Mouse (Mus musculus) left cerebral cortex, adult 18-20 months (tissue): ENCODE data around the gene Abhd17b. TPM values are rescaled to one million over a fixed set of nuclear protein-coding genes. Genes with fewer than 3 reads are reported as not detected.
A peak's percentile ranks its signal among the peaks of the same experiment; 100 is the strongest.
"Not testable (repeated sequence)": the region's sequence is repeated elsewhere in the genome, so short reads cannot be mapped to it uniquely, and the experiment has no call there.

Source experiments
- DNase-seq, 2 experiments: peaks; one replicate each; pipeline ENCODE4 v3.0.0; 2021 to 2022; ENCODE audit warnings: low spot score in 2 of 2, mixed read lengths in 1 of 2
- total RNA-seq, 2 experiments: library from RNA; stranded (reverse); gene quantifications; 2 replicates each; pipeline ENCODE4 v1.2.3; 2021

Abhd17b gene
- total RNA-seq, 2 experiments from 2014 or later, result 36.8 to 40.6 TPM

GRCm38 (mm10) chr19:21651664-21652063 is 1.3 kb upstream of the Abhd17b start:
- DNase-seq, result no peak

DNA sequence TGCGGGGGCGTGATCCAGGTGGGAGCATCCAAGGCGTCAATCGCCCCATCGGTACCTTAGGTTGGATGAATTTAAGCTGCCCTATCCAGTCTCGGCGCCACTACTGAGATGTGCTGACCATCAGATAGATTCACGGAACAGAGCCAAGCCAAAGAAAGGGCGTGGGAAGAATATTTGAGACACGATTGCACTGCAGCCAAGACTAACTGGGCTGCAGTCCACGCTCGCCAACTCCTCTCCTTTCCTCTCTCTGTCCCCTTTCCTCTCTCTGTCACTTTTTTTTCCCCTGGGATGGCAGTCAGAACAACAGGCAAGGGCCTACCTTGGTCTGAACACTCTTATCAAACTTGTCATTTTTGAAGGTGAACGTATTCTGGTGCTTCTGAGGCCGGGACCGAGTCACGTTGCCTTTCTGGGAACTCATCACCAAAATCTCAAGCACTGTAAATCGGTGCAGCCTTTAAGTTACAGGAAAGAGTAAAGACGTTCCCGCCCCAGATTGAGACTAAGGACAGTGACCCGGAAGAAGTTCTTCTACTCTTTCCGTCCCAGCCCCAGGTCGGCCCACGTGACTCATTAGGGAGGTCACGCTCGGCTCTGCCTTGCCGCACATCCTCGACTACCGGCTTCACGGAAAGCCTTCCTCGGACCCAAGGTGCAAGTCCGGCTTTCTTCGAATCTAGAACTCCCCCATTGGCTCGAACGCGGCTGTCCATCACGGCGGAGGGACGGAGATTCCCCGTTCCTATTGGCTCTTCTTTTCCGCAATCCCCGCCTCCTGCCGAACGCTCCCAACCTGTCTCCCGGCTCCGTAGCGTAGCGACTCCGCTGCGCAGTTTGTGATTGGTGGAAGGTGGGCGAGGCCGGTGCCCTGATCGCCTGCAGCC is 457 bp upstream of the Abhd17b start, which contains the start of gene 1110059E24Rik:
1110059E24Rik (minus strand) TSS at position 692 of the 887 bp plus-strand sequence.
- DNase-seq, result peak; percentile 90 to 96

- no peak for DNase-seq
Observed at GRCm38 (mm10) chr19:21654788-21655187, 1.8 kb downstream of the Abhd17b start.

DNA sequence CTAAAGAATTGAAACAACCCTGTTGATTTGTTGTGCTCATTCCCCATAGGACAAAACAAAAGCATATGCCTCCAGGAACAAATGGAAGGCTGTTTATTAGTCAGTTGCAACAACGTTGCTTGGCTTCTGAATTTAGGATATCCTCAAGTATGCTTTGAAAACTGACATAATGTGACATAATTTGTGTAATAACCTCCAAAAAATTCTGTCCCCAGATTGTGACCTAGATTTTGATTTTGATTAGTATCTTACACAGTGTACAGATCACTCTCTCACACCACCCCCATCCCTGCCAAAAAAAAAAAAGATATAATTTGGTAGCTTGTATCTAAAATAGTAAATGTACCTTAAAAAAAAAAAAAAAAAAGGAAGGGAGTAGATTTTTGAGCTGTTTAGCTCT is 7.7 kb downstream of the Abhd17b start:
- no peak for DNase-seq

- no peak for DNase-seq
Observed at GRCm38 (mm10) chr19:21663756-21664456, 10.9 kb downstream of the Abhd17b start.

DNA sequence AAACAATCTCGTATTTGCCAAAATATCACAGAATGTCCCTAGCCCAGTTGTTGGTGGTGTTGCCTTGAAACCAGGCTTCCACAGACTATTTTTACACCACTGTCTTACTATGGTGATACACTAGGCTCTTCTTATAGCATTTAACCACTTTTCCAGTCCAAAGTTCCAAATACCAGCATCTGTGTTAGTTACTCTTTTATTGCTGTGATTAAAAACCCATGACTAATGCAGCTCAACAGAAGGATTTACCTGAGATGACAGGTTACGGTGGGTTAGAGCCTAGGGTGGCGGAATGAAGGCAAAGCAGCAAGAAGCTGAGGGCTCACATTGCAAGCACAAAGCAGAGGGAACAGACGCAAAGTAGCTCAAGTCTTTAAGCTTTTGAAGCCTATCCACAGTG is 16.7 kb downstream of the Abhd17b start:
- DNase-seq, result no peak

DNA sequence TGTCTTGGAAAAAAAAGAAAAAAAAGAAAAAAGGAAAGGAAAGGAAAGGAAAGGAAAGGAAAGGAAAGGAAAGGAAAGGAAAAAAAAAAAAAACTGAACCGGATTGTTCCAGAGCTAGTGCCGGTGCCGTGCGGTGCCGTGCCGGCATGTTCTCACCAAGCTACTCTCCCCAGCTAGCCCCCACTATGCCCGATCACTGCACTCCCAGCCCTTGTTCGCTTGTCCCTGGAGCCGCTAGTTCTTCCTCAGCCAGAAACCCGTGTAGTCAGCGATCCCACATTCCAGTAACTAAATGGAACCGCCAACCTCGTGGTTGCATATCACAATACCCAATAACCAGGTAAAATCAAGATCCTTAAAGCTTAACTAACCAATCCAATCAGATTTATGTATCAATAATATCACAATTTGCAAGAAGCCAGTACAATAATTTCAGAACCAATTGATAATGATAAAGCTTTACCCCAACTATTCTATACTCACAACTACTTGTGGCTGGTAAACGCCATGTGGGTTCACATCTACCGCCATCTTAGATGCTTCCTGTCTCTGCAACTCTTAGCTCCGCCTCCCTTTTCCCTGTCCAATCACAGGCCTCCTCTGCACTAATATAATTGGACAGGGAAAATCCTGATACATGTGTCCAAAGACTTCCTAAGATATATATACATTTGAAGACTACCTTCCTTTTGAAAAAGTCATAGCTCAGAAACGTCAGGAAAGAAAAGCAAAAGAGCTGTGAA is 21.5 kb downstream of the Abhd17b start:
- DNase-seq, result no peak

DNA sequence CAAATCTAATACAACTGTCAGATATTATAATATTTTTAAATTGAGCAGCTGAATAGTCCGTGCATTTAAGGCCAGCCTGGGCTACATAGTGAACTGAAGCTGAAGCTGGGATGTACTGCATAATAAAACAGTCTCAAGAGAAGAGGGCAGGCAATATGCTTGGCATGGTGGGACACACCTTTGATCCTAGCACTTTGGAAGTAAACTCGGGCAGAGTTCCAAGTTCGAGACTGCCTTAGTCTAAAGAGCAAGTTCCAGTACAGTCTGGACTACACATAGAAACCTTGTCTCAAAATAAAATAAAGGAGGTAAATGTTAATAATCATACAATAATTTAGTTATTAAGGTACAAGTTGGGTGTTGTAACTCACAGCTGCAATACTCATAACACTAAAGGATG is 27.1 kb downstream of the Abhd17b start:
- DNase-seq, result no peak

GRCm38 (mm10) chr19:21680986-21681385 is 28.0 kb downstream of the Abhd17b start:
- no peak for DNase-seq

DNA sequence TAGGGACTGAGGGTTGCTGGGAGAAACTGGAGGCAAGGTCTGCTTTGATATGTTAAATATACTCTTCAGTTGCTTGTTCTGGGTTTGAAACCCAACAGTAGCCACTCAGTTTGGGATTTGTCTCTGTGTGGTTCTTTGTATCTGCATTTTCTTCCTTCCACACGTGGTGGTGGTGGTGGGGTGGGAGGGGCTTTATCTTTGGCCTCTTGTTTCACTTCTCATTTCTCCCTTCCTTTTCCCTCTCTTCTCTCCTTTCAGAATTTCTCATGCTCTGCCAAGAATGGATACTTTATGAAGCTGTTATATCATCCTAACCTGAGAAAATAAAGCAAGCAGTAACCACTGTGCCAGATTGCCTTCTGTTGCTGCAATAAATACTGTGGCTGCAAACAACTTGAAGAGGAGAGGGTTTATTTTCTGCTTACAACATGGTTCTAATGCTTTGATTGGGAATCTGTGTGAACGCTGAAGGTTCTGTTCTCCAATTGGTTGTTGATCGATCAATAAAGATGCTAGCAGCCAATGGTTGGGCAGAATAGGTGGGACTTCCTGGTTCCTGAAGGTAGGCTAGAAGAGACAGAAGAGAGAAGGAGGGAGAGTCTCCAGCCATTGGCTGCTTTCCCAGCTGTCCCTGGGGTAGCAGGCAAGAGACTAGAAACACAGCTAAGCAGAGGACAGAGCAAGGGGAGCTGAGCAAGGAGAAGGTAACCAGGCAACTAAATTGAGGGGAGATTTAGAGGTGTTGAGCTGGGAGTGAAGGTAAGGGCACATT is 60.5 kb downstream of the Abhd17b start:
- peak in 1 of 2 experiments; percentile 14 for DNase-seq

GRCm38 (mm10) chr19:21714278-21714883 is 61.4 kb downstream of the Abhd17b start:
- DNase-seq, result no peak

DNA sequence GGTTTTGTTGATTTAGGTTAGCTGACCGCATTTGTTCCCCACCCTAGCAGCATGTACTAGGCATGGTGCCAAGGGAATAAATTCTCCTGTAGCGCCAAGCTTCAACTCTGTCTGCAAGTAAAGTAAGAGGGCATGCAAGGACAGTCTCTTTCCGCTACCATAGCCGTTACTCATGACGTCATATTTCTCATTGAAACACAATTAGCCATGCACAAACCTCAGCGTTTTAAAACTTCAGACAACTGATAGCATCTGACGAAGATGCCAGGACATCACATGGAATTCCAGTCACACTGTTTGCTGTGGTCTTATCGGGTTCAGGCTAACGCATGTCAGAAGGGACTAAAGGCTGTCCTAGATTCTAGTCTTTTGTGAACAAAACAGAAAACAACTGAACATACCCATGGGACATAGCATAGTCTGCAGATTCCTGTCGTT is 62.0 kb downstream of the Abhd17b start:
- DNase-seq, result no peak

DNA sequence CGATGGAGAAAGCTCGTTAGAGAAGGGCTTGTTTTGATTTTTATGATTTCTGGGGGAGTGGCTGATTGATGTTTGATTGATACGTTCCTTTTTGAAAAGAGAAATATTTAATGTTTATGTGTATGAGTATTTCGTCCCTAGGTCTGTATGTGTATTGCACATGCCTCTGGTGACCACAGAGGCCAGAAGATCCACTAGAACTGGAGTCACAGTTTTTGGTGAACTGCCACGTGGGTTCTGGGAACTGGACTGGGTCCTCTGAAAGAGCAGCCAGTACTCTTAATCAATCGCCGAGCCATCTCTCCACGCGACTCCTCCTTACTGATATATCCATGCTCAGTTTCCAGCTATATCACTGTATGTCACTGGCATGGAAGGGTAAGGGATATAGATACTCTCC is 62.5 kb downstream of the Abhd17b start:
- DNase-seq, result no peak

DNA sequence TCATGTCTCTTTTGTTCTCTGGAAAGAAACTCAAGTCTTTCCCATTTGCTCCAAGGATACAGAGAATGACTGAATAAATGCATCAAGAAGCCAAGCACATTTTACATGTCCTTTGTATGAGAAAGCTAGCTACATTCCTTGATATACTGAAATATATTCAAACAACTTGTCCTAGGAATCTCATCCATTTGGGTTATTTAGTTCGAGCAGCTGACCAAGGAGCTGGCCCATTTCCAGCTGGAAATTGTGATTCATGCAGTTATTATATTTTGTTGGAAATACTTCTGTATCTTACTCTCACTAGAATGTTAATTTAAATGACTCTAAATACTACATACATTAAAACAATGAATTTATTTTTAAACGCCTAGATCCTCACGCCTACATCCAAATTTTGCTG is 63.5 kb downstream of the Abhd17b start:
- DNase-seq, result no peak

GRCm38 (mm10) chr19:21719206-21719605 is 66.2 kb downstream of the Abhd17b start:
- DNase-seq, result no peak

GRCm38 (mm10) chr19:21720950-21721349 is 68.0 kb downstream of the Abhd17b start:
- no peak for DNase-seq

DNA sequence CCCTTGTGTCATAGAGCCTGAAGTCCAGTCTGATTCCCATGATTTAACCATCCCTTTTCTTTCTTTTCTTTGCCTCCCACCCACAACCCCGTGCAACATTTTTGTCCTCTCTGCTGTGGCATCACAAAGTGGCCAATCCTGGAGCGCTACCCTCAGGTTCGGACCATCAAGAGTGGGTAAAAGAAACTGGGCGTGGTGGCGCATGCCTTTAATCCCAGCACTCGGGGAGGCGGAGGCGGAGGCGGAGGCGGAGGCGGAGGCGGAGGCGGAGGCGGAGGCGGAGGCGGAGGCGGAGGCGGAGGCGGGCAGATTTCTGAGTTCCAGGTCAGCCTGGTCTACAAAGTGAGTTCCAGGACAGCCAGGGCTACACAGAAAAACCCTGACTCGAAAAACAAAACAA is 70.3 kb downstream of the Abhd17b start:
- not testable (repeated sequence) for DNase-seq

- peak; percentile 38 to 53 for DNase-seq
Observed at GRCm38 (mm10) chr19:21723911-21724655, 71.1 kb downstream of the Abhd17b start.

GRCm38 (mm10) chr19:21725168-21725567 is 72.2 kb downstream of the Abhd17b start:
- no peak for DNase-seq

DNA sequence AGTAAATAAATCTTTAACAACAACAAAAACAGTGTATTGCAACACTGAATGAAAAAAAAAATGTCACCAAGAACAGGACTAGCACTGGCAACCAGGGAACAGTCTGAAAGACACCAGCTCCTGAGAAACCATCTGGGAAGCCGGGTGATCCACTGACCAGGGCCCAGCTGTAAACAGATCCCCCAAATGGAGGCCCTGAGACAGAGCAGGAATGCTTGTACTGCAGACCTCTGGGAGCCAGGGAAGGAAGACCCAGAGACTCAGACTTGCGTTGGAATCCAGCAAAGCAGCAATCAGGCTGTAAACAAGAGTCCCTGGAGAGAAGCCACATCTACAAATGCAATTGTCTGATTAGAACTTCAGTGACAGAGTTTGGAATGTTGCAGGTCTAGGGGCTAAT is 74.1 kb downstream of the Abhd17b start:
- no peak for DNase-seq
